Mouse (Mus musculus): Measurements from ENCODE around the gene Pde4b. TPM values are rescaled to one million over a fixed set of nuclear protein-coding genes. Genes with fewer than 3 reads are reported as not detected.
A peak's percentile ranks its signal among the peaks of the same experiment; 100 is the strongest.

Gene Pde4b
- total RNA-seq, 2 experiments from 2014 or later = 20.5 to 23.0 TPM

DNA sequence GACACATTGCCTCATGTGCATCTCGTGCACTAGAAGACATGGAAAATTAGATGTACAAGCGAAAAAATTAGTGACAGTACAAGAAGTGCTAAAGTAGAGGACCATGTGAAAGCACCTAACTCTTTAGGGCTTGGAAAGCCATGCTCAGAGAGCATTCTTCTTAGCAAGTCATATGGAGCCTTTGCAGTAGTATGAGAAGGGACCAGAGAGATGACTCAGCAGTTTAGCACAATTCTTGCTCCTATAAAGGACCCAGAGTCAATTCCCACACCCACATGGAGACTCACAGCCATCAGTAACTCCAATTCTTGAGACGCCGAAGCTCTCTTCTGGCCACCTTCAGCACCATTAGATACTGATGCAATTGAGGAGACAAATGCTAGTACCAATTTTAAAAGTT lies 525.3 kb downstream of the Pde4b start:
- DNase-seq = no peak

DNA sequence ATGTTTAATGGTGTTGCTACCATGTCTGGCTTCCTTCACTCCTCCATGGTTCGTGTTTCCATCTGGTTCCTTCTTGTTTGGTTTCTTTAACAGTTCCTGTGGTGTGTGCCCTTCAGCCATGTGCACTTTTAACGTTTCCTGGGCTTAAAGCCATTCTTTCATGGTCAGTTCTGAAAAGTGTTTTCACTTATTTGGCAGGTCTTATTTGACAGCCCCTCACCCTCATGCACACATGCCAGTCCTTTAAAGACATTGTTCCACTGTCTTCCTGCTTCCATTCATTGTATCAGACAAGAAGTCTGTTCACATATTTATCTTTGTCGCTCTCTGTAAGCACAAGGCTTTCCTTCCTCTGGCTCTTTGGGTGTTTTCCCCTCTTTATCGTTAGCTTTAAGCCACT lies 530.4 kb downstream of the Pde4b start:
- no peak for DNase-seq

DNA sequence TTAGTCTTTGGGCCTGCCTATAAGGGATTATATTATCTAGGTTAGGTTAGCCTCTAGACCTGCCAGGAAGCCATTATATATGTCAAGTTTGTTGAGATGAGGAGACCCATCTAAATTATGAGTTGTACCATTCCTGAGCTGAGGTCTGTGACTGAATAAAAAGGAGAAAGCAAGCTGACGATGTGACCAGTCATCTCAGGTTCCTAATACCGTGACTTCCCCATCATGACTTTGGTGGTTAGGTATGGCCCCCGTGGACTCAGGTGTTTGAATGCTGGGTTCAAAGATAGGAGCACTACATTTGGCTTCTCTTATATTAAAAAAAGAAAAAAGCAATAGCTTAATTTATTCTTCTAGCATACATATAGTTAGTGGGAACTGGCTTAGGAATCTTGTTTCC lies 531.3 kb downstream of the Pde4b start:
- no peak for DNase-seq

DNA sequence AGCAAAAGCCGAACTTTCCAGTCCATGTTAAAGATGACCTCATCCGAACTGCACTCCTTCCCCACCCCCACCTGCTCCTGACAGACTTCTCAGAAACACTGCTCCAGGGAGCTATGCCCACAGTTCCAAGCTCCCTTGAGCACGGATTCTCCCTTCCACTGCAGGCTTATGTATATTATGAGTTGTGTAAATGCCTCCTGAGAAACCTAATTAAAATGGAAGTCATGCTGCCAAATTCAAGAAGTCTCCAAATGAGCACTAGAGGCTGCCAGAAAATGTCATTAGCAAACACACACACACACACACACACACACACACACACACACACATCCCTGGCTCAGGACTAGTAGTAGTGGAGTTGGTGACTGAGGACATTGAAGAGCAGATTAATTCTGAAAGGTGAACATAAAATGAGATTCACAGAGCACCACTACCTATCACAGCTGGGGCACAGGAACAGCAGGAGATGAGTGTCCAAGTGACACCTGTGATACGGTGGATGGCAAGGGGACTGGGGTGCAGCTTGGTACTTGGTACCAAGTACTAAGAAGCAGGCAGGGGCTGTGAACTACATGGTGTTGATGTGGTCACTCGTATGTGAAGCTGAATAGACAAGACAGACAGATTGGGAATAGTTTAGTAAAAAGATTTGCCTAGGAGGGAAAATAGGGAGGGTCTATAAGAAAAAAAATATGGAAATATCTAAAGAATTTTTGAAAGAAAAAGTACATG lies 533.0 kb downstream of the Pde4b start:
- no peak for DNase-seq

DNA sequence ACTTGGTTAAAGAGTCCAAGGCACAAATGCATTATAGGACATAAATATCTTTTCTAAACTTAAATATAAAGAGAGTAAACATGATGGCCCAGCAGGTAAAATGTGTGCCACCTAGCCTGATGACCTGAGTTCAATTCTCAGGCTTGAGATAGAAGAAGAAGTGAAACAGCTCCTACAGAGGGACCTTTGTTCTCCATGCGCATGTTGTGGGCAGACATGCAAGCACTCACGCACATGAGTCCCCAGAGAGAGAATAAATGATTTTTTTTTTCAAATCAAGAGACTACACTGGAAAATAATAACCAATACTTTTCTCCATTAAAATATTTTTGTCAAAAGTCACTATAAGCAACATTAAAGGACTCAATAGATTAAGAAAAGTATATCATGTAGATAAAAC lies 533.8 kb downstream of the Pde4b start:
- no peak for DNase-seq

DNA sequence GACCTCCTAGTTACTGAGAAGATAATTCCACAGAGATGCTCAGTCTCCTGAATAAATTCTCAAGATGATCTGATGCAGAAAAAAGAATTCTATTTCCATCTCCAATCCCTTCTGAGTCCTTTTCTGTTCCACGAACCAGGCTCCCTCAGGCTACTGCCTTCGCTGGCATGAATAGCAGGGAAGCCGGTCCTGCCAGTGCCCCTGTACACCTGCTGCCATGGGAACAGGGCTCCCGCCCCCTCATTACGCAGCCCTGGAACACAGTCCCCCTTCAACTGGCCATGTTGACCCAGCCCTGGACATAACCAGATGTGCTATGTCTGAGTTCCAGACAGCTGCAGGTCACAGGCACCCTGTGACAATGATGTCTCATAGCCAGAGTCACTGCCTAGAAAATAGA lies 535.6 kb downstream of the Pde4b start:
- DNase-seq = no peak

DNA sequence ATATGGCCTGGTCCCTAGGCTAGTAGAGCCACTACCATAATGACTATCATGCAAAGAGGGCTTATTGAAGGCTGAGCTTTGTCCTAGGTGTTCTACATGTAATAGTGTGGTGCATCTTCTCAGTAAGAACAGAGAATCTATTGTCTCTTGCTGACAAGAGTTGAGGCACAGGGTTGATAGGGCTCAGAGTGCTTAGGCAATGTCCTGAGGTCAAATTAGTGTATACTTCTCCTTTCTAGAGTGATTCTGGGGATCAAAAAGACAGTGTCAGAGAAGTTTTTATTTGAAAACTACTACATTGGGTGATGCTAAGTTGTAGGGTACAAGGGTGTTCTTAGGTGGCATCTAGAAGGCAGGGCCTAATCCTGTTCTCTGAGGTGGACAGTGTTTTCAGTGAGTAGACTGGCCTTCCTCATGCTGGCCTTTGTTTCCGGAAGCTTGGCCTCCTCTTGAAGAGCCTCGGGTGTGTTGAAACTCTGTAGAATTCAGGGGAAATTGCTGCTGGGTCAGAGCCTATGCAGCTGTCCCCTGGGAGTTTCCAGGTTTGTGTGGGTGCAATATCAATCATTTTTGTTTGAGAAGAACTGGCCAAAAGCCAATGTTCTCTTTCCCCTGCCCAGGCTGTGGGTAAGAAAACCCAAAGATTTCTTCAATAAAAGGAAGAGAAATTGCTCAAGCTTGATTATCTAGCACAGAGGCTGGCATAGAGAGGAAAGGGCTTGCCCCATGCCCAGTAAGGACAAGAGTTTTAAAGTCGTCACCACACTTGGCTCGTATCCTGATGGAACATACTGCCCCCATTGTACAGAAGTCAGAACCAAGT lies 536.7 kb downstream of the Pde4b start:
- DNase-seq = peak; percentile 38 to 63

DNA sequence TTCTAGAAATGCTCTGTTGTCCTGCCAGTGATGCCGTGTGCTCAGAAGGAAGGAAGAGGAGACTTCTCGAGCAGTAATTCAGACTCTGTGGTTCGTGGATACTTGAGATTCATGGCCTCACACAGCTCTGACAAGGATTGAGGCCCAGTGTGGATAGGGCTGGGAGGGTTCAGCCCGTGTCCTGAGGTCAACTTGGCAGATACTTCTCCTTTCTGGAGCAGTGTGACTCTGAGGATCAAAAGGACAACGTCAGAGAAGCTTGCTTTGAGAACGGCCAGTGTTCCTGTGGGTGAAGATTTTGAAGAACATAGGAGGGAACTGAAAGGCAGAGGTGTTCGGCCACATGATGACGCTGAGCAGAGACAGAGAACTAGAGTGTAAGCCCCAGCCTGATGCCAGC lies 537.6 kb downstream of the Pde4b start:
- DNase-seq = peak in 1 of 2 experiments; percentile 63

DNA sequence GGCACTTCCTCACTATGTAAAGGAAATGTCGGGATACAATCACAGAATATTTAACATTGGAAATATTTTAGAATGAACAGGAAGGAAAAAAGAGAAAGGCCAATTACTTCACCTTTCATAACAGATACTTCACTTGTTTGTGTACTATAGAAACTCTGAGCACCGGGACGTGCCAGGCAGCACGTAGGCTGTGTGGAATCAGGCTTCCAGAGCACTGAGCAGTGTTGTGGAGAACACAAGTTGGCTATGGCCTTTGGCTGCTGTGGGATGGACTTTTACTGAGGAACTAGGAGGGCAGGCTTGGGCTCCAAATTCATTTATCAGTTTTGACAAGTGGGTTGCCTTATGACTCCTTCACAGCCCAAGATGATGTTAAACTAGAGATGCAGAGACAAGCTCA lies 540.5 kb downstream of the Pde4b start:
- no peak for DNase-seq

DNA sequence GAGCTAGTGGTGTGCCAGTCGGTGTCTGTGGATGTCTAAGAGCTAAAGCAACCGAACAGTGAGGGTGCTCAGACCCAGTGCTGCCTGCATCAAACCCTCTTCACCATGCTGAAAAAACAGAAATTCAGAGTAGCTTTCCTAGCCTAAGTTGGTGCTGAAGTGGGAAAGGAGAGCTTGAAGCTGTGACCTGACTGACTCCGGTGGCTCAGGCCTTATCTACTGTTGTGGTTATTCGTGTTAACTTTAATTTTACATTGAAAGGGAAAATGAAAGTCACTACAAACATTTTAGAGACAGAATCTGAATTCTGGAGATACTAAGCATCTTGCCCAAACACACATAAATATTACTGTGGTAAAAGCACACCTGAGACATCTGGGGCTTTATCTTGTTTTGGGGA lies 542.3 kb downstream of the Pde4b start:
- DNase-seq = no peak

DNA sequence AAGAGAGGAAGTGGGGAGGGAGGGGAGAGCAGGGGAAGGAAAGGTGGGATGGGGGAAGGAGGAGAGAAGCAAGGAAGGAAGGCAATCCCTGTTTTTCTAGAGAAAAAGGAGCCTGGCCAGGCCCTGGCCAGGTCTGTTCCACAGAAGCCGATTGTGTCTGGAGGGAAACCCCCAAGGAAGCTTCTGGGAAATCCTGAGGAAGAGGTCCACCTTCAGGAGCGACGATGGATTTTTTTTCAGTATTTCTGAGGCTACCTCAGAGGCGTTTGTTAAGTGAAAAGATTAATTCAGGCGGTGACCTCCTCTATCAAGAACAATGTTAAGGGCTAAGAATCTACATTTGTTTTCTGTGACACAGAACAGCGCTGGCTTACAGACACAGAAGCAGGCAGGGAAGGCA lies 542.9 kb downstream of the Pde4b start:
- peak in 1 of 2 experiments; percentile 41 for DNase-seq

DNA sequence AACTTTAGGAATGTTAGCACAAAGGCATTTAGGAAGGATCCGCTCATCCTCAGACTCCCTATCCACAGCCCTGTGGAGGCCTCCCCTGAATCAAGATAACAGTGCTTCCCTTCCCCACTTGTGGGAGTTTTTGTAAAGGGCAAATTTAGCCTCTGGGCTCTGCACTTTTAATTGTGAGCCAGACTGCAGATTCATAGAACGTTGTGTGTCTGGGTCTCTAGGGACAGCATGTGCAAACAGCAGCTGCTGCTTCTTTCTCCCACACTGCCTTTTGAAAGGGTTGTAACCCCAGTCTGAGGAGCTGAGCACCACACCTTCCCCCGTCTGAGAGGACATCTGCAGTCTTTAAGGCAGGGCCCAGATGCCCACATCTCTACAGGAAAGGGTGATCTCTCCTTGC lies 544.3 kb downstream of the Pde4b start:
- peak; percentile 33 to 54 for DNase-seq

DNA sequence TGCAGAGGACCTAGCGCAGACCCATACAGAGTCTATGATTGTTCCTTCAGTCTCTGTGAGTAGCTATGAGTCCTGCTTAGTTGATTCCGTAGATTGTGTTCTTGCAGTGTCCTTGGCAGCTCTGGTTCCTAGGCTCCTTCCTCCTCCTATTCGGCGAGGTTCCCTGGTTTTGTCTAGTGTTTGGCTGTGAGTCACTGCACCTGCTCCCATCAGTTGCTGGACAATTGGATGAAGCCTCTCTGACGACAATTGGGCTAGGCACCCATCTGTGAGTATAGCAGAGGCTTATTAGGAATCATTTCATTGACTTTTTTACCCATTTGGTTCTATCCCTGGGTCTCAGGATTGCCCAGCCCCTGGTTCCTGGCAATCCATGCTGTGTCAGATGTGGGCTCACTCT lies 545.9 kb downstream of the Pde4b start:
- DNase-seq = no peak

DNA sequence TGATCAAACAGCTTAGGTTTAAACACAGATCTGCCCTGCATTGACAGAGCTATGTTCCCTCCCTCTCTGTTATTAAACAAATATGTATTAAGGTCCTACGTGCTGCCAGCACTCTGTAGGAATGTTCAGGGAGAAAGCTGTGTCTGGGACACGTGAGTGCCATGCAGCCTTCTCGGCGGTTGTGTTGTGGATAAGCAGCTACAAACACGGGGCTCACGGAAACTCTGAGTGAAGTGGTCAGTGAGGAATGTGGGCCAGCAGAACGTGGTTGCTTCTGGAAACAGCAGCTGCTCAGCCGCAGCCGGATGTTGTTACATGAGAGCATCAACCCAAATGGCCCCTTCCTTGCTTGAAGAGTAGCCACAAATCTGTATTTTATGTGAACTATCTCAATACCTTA lies 547.9 kb downstream of the Pde4b start:
- DNase-seq = peak; percentile 53 to 61

DNA sequence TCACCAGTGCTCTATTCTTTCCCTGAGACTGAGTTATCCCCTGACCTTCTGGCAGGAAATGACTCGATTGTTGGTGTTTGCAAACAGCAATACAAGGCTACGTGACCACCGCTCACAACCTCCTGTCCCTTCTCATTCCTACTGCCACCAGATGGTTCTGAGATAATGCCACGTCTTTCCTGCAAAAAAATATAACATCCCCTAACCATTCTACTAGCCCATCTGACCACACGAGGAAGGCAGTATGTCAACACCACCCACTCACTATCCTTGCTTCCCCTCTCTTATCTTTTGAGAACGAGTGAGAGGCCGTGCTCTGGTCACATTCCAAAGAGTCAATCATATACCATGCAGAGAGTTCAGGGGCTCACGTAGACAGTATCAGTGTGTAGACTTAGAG lies 548.6 kb downstream of the Pde4b start:
- DNase-seq = no peak

DNA sequence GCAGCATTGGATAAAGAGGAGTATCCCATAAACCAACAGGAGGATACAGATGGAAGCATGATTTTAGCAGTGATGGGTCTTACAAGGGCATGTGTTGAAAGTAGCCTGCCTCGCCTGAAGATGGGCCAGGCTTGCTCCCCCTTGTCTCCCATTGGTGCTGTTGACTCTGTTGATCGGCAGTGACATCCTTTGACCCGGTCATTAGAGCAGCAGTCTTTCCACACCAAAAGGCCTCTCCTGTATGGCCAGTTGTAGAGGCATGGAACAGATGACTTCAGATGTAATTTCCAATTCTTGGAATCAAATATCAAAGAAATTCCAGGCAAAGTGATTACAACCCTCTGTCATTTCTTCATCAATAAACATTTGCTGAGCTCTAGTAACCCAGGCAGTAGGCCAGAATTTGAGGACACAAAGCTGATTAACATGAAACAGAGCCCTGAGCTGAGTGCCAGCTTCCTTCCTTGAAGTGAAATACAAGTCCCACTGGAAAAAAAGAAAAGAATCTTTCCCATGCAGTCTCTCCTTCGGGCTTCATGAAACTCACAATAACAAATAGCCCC lies 550.1 kb downstream of the Pde4b start:
- peak in 1 of 2 experiments; percentile 26 for DNase-seq

DNA sequence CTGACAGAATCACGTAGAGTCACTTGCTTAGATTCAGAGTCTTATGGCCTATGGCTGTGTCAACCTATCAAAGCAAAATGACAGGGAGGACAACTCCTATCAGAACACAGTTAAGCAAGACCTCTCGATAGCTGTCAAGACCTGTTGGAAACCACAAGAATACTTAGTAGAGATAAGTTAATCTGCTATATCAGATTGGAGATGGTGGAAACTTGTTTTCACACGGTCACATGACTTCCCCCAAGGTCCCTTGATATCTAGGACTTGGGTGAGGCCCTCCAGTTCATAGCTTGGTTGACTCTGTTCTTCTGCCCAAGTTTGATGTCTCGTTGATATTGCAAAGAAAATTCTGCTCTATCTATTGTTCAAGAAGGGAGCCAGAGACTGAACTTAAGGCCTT lies 553.6 kb downstream of the Pde4b start:
- DNase-seq = no peak

DNA sequence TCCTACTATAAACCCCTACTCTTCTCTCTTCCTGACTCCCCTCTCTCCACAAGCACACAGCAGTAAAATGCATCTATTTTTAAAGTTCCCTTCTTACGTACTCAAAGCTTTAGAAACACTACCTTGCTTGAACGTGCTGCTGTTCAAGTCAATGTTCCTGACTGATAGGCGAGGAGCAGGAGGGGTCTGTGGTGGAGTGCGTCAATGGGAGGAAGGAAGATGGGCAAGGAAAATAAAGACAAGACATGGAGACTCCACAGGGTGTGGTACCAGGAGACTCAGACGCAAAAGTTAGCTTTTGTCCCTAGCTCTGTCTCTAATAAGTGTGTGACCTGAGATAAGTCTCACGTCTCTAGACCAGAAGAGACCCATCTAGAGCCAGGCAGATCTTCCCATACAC lies 556.7 kb downstream of the Pde4b start:
- DNase-seq = no peak

DNA sequence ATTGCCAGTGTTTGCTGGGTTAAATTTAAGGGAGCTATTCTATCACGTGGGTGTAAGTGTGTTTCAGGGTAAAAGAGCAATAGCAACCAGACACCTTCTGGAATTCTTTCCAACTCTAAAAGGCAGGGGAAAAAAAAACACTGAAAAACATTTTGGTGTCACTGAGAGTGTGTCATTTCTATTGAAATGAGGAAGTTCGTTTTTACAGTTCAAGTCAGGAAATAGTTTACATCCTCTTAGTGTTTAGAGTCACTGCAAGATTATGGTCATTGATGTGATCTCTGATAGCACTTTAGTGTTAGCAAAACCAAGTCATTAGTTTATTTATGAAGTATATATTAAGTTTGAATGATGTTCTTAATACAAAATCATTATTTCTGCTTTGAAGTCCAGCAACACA lies 559.7 kb downstream of the Pde4b start:
- no peak for DNase-seq

DNA sequence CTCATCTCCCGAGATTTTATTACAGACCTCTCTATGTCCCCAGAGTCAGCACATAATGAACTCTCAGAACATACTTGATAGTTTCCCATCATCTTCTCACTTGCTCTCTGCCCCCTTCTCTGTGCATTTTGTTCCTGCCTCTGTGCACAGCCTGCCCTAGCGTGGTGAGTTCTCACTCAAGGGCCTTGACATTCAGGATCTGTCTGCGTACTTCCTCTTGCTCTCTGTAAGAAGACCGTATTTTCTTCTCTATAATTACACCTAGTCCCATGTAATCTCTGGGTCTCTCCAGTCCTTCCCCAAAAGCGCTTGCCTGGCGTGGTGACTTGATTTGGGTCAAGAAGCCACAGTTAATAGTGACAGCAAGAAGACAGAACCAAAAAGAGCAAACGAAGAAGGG lies 568.0 kb downstream of the Pde4b start:
- no peak for DNase-seq

DNA sequence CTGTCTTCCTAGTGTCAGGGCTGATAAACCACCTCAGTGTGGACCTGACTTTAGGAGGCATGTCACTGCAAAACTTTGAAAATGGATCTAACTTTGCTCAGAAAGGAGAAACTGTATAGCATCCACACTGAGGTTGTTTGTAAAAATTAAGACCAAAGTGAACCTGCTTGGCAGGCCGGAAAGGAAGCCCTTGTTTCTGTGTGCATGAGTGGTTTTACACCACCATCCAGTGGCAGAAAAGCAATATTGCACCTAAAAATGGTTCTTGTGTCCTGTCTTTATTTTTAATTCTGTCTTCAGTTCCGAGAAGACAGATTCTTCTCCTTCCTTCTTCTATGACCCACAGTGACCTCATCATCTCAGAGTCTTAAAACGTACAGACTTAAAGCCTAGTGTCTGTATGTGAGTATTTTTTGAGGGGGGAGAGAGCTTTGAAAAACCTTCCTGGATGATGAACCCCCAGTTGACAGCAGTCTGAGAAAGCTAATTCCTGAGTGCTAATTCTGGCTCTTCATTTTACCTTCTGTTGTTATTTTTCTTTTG lies 569.2 kb downstream of the Pde4b start:
- DNase-seq = peak; percentile 49 to 67

All from heart, adult 18-20 months (tissue).